Mouse (Mus musculus) frontal cortex, postnatal 25 days (tissue): ENCODE results near the gene Hba-a1.
"Not testable (repeated sequence)": the region's sequence is repeated elsewhere in the genome, so short reads cannot be mapped to it uniquely, and the experiment has no call there.

Experiments
- DNase-seq, 2 experiments: peaks; one replicate each; pipeline ENCODE4 v3.0.0; 2022; ENCODE audit warnings: low spot score in 2 of 2

The Hba-a1 gene

GRCm38 (mm10) chr11:32296203-32296602, 12.9 kb downstream of the Hba-a1 start, which contains the start of gene Hba-a2:
TSS of gene Hba-a2 (plus strand) at chr11:32296489.
- DNase-seq, result not testable (repeated sequence)

- not testable (repeated sequence) for DNase-seq
Observed at GRCm38 (mm10) chr11:32297417-32297816, 14.1 kb downstream of the Hba-a1 start.

- no peak for DNase-seq
Observed at GRCm38 (mm10) chr11:32297866-32298531, 14.7 kb downstream of the Hba-a1 start.

- no peak for DNase-seq
Observed at GRCm38 (mm10) chr11:32298532-32298918, 15.2 kb downstream of the Hba-a1 start.

GRCm38 (mm10) chr11:32299865-32300264, 16.6 kb downstream of the Hba-a1 start, which contains the start of gene Hbq1a:
TSS of gene Hbq1a (plus strand) at chr11:32300069.
- DNase-seq, result peak; percentile 50 to 54

GRCm38 (mm10) chr11:32300279-32301267, 17.3 kb downstream of the Hba-a1 start:
- DNase-seq, result no peak

GRCm38 (mm10) chr11:32301506-32301905, 18.2 kb downstream of the Hba-a1 start:
- no peak for DNase-seq

GRCm38 (mm10) chr11:32302824-32303419, 19.6 kb downstream of the Hba-a1 start:
- DNase-seq, result peak in 1 of 2 experiments; percentile 19

- no peak for DNase-seq
Observed at GRCm38 (mm10) chr11:32303455-32303854, 20.1 kb downstream of the Hba-a1 start.

GRCm38 (mm10) chr11:32307006-32307405, 23.7 kb downstream of the Hba-a1 start:
- DNase-seq, result no peak

- DNase-seq, result no peak
Observed at GRCm38 (mm10) chr11:32309446-32309845, 26.1 kb downstream of the Hba-a1 start.

- DNase-seq, result no peak
Observed at GRCm38 (mm10) chr11:32309928-32310327, 26.6 kb downstream of the Hba-a1 start.

GRCm38 (mm10) chr11:32316009-32316408, 32.7 kb downstream of the Hba-a1 start:
- no peak for DNase-seq

GRCm38 (mm10) chr11:32320507-32321195, 37.3 kb downstream of the Hba-a1 start:
- DNase-seq, result no peak

GRCm38 (mm10) chr11:32321196-32321565, 37.9 kb downstream of the Hba-a1 start:
- peak; percentile 39 to 46 for DNase-seq

GRCm38 (mm10) chr11:32324609-32325008, 41.3 kb downstream of the Hba-a1 start:
- peak; percentile 85 to 88 for DNase-seq

- no peak for DNase-seq
Observed at GRCm38 (mm10) chr11:32331075-32331474, 47.8 kb downstream of the Hba-a1 start.

GRCm38 (mm10) chr11:32331861-32332260, 48.5 kb downstream of the Hba-a1 start:
- no peak for DNase-seq

- DNase-seq, result no peak
Observed at GRCm38 (mm10) chr11:32333235-32333634, 49.9 kb downstream of the Hba-a1 start.
